Mouse (Mus musculus) effector memory CD4-positive, alpha-beta T cell, adult 5 months (primary cell): ENCODE results near the gene Neurl1a. TPM values are rescaled to one million over a fixed set of nuclear protein-coding genes. Genes with fewer than 3 reads are reported as not detected.

Source experiments
- polyA plus RNA-seq: library from polyadenylated mRNA; unstranded; fragments of 100-300 nt; shearing (Covaris generic); gene quantifications from one replicate; pipeline ENCODE4 v1.2.1, GENCODE M21; 2017

The Neurl1a gene
- 0.15 TPM for polyA plus RNA-seq

GRCm38 (mm10) chr19:47178431-47179271 lies at the start of gene Neurl1a:
Gene Neurl1a (plus strand): TSS chr19:47178820.

DNA sequence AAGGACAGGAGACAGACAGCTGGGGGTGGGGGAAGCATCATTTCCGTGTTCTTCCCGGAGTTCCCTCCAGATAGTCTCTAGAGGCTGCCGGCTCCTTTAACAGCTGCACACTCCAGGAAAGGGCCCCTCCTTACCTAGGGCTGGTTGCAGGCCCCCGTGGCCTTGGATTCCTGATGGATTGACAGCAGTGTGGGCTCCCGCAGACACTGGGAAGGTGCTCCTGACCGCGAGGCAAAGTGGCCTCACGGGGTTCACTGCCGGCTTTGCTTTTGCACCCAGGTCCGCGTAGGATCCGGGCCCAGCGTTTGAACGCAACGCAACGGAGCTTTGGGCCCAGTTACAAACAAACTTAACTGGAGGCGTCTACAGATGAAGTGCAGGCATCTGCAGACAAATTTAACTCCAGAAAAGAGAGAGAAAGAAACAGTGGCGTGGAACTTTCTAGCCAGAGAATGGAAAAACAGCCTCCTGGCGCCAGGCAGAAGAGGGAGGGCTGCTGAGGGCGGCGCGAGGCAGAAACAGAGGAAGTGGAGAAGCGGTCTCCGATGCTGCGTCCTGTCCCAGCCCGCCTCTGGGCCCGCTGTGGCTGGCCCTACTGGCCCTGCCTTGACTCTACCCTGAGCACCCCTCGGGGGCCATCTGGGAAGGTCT lies 40.7 kb upstream of the Neurl1a start, which contains the start of gene Calhm2:
TSS of gene Calhm2 (minus strand) at position 524 of the 651 bp plus-strand sequence.

GRCm38 (mm10) chr19:47144154-47144553 lies 34.5 kb upstream of the Neurl1a start, which contains the start of gene Calhm1:
Gene Calhm1 (minus strand): TSS chr19:47144254.

DNA sequence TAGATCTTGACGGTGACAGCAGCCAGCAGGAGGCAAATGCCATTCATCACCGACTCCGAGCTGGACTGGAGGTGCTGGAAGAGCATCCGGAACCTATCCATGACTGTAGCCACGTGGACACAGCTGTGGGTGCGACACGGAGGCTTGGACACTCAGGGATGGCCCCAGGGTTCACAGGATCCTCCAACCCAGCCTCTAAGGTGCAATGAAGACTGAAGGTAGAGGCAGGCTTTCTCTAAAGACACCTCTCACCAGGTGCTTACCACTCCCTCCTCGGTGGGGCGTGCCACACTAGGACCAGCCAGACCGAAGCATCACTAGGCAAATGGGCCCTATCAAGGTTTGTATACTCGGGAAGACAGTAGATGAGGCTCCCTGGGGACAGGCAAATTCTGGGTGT lies 21.0 kb upstream of the Neurl1a start, which contains the start of gene Calhm3:
TSS of gene Calhm3 (minus strand) at position 101 of the 400 bp plus-strand sequence.

Other genes with a start within 250 kb of the Neurl1a start
- gene Ina, start 164.1 kb upstream of the Neurl1a start, polyA plus RNA-seq: not detected
- 84.9 TPM for gene Nt5c2, start 163.7 kb upstream of the Neurl1a start, polyA plus RNA-seq
- 32.6 TPM for gene Pcgf6, start 127.9 kb upstream of the Neurl1a start, polyA plus RNA-seq
- gene Taf5, start 111.1 kb upstream of the Neurl1a start, polyA plus RNA-seq: 33.3 TPM
- gene Usmg5, start 88.2 kb upstream of the Neurl1a start, polyA plus RNA-seq: 838 TPM
- gene Pdcd11, start 88.1 kb upstream of the Neurl1a start, polyA plus RNA-seq: 19.1 TPM
- gene Calhm2, start 40.5 kb upstream of the Neurl1a start, polyA plus RNA-seq: 5.1 TPM
- not detected for gene Calhm1, start 34.6 kb upstream of the Neurl1a start, polyA plus RNA-seq
- not detected for gene Calhm3, start 21.1 kb upstream of the Neurl1a start, polyA plus RNA-seq